Mouse (Mus musculus) mesoderm, embryonic 11.5 days (tissue): ENCODE data around the gene Pomt1.

Source experiments
- DNase-seq: peaks from one replicate; pipeline ENCODE4 v3.0.0-alpha.2; 2012; ENCODE audit warnings: low read depth, low spot score

Gene Pomt1

DNA sequence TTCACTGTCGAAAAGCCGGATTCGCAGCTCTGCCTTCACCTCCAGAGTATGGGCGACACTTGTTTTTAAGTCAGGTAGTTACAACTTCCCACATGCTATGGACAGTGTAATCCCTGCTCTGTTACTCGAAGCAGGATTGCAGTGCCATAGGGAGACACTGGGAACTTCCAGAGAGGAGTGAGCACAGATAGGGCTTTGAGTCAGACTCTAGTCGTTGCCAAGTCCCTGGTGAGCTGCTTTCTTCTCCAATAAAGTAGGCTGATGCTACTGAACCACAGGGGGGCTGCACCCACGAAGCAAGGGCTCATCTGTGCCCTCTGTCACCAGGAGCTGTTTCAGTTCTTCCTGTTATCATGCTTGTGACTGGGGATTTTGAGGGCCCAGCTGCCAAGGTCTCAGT lies 14.8 kb upstream of the Pomt1 start:
- DNase-seq, result no peak

GRCm38 (mm10) chr2:32222057-32222456 lies 14.3 kb upstream of the Pomt1 start:
- DNase-seq, result no peak

GRCm38 (mm10) chr2:32235433-32235832 lies 957 bp upstream of the Pomt1 start:
- no peak for DNase-seq

DNA sequence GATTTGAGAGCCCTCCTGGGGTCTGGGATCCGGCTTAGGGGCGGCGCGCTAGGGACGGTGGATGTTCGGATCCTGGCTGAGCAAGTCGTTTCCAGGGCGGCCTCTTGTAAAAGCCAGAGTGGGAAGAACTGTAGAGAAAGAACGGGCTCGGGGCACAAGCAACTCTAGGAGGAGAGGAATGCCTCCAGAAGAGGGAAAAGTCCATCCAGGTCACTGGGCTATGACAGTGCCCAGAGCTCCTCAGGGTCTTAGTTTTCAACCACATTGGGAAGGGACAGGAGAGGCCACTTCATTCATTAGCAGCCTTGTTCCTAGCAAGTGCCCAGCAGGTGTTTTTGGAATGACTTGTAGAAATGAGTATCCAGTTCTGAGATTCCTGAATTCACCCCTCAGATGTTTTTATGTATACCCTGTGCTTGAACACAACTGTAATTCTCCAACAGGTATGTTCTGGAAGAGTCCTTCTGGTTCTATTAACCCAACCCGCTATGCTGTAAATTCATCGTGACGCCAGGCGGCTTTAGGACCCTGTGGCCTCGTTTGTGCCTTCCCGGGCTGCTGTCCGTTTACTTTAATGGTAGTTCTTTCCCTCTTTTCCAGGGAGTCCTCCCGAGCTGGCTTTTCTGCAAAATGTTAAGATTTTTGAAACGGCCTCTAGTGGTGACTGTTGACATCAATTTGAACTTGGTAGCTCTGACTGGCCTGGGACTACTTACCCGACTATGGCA lies 534 bp downstream of the Pomt1 start:
- DNase-seq, result peak; percentile 72

DNA sequence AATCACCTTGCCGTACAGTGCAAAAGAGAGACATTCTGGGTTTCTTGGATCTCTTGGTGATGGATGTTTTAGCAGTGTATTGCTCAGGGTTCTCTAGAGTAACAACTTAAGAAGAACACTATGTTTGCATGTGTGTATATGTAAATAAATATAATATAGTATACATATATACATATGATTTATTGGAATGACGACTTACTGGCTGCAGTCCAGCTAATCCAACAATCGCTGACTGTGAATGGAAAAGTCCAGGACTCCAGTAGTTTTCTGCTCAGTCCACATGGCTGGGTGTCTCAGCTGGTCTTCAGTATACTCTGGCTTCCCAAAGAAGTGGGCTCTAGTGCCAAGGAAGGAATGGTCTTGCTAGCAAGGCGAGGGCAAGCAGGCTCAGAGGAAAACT lies 1.2 kb downstream of the Pomt1 start:
- DNase-seq, result no peak

DNA sequence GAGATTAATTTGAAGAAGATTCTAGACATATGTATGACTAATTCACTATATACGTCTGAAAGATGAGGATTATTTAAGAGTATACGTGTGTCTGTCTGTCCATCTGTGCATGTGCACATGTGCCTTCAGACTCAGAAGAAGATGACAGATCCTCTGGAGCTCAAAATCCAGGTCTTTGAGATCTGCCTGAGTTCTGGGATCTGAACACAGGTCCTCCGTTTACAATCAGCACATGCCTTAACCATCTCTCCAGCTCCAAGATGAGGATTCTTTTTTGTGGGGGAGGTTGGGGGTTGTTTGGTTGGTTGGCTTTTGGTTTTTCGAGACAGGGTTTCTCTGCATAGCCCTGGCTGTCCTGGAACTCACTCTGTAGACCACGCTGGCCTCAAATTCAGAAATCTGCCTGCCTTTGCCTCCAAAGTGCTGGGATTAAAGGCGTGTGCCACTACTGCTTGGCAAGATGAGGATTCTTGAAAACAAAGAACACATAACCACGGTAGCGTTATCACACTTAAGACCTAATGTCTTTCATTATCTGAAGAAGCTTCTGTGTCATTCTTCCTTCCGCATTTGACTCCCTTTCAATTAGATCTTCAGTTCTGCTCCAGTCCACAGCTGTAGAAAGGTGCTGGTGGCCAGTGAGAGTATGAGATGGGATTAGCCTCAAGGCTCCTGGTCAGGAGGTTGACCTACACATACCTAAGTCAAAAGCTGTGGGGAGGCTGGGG lies 2.5 kb downstream of the Pomt1 start:
- no peak for DNase-seq

GRCm38 (mm10) chr2:32240591-32240990 lies 4.2 kb downstream of the Pomt1 start:
- DNase-seq, result no peak

- no peak for DNase-seq
Measured at GRCm38 (mm10) chr2:32242986-32243385, 6.6 kb downstream of the Pomt1 start.

DNA sequence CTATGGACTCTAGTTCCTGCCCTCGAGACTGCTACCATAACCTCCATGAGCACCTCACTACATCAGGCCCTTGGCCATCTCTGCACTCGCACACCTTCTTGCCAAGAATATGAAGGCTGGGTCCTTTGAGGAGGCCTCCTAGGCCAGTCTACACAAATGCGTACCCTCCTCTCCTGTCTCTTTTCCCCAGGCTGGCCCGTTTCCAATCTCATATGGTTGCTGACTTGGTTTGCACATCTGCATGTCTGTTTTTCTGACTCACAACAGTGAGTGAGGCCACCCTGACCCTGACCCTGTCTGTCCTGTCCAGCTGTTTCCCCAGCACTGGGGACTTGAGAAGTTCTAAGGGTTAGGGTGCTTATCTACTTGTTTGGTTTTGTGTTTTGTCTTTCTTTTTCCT lies 10.4 kb downstream of the Pomt1 start:
- no peak for DNase-seq

GRCm38 (mm10) chr2:32248377-32249361 lies 12.3 kb downstream of the Pomt1 start:
- DNase-seq, result no peak

- no peak for DNase-seq
Measured at GRCm38 (mm10) chr2:32251791-32252527, 15.6 kb downstream of the Pomt1 start.

- DNase-seq, result no peak
Measured at GRCm38 (mm10) chr2:32252658-32253057, 16.3 kb downstream of the Pomt1 start.

- DNase-seq, result no peak
Measured at GRCm38 (mm10) chr2:32253352-32253751, 17.0 kb downstream of the Pomt1 start.

GRCm38 (mm10) chr2:32254563-32254962 lies 18.2 kb downstream of the Pomt1 start:
- DNase-seq, result no peak

DNA sequence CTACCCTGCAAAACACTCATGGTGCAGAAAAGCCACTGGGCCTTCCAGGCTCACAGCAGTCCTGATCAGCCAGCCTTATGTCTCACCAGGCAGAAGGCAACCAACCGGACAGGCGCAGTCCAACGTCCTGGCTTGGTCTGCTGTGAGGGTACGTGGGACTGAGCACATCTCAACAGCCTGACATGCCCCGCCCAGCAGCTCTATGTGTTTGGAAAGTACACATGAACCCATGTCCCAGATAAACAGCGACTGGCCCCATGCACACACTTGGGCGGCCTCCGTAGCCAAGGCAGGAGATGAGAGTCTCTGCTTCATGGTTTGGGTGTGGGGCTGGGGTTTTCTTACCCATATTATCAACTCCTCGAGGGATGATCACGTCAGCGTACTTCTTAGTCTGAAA lies 19.9 kb downstream of the Pomt1 start:
- no peak for DNase-seq

- DNase-seq, result no peak
Measured at GRCm38 (mm10) chr2:32258887-32259533, 22.6 kb downstream of the Pomt1 start.

DNA sequence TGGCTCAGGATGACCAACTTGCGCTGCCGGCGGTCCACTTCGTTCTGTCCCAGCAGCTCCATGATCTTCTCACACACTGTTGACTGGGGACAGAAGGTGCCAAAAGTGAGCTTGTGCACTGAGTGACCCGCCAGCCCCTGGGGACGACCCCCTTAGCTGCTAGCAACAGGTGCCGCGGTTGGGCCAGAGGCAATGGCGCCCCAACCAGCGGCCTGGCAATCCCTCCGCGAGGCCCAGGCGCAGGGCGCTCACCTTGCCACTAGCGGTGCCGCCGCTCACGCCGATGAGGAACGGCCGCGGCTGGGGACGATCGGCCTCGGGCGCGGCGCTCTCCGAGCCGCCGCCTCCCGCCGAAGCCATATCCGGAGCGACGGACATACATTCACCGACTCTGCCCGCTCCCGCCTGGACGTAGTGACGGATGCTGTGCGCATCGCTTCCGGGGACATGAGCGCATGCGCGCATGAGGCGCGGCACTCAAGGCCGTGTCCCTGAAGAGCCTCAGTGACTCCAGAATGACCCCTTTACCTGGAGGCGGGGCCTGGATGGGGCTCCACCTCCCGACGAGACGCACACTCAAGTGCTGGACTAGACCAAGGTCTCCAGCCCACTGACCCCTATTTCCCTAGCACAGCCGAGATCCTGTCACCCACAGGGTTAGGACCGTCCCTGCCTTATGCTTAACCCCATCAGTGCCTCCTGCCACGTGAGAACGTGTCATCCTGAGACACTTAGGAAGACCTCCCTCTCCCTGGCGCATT lies 23.4 kb downstream of the Pomt1 start, which contains the start of gene Uck1:
Uck1 (minus strand) TSS at position 503 of the 761 bp plus-strand sequence.
- DNase-seq, result peak; percentile 96

DNA sequence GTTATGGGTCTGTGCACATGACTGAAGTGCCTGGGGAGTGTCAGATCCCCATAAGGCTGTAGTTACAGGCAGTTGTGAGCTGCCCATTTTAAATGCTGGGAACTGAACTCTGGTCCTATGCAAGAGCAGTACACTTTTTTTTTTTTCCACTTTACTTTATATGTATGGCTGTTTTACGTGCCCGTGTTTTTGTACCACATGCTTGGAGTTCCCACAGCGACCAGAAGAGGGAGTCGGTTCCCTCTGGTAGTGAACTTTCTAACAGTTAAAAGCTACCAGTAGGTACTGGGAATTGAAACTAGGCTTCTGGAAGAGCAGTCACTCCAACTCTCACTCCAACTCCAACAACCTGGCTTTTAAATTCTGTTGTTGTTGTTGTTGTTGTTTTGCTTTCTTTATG lies 24.2 kb downstream of the Pomt1 start:
- peak; percentile 54 for DNase-seq

- DNase-seq, result no peak
Measured at GRCm38 (mm10) chr2:32275823-32276222, 39.4 kb downstream of the Pomt1 start.

- no peak for DNase-seq
Measured at GRCm38 (mm10) chr2:32282289-32282688, 45.9 kb downstream of the Pomt1 start.
